Mouse (Mus musculus) liver, embryonic 14.5 days (tissue): ENCODE measurements around the gene Amotl1.

Experiments
- CTCF ChIP-seq: IDR thresholded peaks from 2 replicates; pipeline ENCODE4 v1.5.1; 2016; ENCODE audit warnings: antibody characterized with exemption, low read depth, control low read depth
- EP300 ChIP-seq: IDR thresholded peaks from 2 replicates; pipeline ENCODE4 v1.6.1; 2016; ENCODE audit warnings: antibody characterized with exemption, low read depth

- TF ChIP-seq EP300 = no peak
- no peak for TF ChIP-seq CTCF
Measured at GRCm38 (mm10) chr9:14644956-14645355, at the start of gene Amotl1.
